Mouse (Mus musculus): Measurements from ENCODE around the gene Ppif. TPM values are rescaled to one million over a fixed set of nuclear protein-coding genes. Genes with fewer than 3 reads are reported as not detected.
A peak's percentile ranks its signal among the peaks of the same experiment; 100 is the strongest.

Ppif gene
- total RNA-seq, 2 experiments from 2014 or later: 35.7 to 39.2 TPM

DNA sequence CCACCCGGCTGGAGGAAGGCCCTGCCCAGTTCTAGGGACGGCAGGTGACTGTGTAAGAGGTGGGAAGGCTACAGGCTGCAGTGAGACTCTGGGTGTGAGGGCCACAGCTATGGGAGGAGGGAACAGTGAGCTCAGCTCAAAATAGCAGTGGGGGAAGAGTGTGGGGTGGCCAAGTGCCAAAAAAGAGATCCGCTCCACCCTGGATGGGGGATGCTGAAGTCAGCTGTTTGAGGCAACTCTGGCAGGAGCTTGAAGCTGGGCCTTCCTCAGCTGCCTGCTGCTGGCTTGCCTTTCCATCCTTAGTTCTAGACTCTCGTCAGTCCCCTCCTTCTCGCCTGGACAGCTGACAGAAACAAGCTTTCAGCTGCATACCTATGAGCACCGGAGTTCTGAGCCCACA is 42.6 kb downstream of the Ppif start:
- peak; percentile 75 for DNase-seq

GRCm38 (mm10) chr14:25738591-25739001 is 44.6 kb downstream of the Ppif start:
- peak; percentile 57 for DNase-seq

- DNase-seq: peak; percentile 44
Measured at GRCm38 (mm10) chr14:25739957-25740565, 46.1 kb downstream of the Ppif start.

DNA sequence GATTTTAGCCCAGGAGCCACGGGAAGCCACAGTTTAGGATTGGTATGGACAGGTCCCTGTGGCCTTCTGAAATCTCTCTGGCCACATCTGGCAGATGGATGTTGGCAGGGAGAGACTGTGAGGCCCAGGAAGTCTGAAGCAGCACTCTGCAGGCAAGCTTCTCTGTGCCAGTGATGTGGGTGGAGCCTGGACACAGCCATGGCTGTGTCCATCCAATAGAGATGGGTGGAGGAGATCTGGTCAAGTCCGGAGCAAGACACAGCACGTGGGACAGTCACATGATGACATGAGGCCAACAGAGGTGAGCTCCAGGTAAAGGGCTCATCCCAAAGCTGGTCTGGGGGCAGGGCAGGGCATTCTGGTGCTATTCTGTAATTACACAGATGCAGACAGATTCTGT is 47.3 kb downstream of the Ppif start:
- no peak for DNase-seq

DNA sequence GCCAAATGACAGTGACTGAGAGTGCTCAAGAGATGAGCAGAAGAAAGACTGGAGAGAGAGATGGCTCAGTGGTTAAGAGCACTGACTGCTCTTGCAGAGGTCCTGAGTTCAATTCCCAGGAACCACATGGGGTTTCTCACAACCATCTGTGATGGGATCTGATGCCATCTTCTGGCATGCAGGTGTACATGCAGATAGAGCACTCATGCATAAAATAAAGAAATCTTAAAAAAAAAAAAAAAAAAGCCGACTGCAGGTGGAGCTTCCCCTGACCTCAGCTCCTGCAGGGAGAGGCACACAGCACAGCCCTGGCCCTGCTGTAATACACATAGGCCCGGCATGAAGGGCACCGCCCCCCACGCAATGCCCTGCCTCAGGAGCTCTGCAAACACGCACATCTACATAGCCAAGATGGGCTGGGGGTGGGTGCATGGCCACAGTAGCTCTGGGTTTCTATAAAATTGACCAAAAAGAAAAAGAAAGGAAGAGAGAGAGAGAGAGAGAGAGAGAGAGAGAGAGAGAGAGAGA is 48.0 kb downstream of the Ppif start:
- no peak for DNase-seq

DNA sequence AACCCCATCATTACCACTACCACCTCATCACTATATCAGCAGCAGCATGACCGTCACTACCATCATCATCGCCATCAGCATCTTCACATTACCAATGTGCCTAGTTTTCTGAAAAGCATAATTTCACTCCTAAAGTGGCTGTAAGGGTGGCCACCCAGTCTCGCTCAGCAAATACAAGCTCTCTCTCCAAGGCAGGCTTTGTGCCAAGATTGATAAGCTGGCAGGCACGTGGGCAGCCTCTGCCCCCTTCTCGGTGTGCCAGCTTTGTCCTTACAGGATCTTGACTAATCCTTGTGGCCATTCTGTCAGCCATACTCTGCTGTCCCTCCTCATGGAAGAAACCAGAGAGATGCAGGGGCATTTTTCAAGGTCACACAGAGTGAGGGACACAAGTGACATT is 49.0 kb downstream of the Ppif start:
- DNase-seq: no peak

GRCm38 (mm10) chr14:25745365-25746184 is 51.6 kb downstream of the Ppif start:
- DNase-seq: peak; percentile 12

GRCm38 (mm10) chr14:25746371-25746770 is 52.4 kb downstream of the Ppif start:
- peak; percentile 10 for DNase-seq

- peak; percentile 42 for DNase-seq
Measured at GRCm38 (mm10) chr14:25746971-25747945, 53.3 kb downstream of the Ppif start.

DNA sequence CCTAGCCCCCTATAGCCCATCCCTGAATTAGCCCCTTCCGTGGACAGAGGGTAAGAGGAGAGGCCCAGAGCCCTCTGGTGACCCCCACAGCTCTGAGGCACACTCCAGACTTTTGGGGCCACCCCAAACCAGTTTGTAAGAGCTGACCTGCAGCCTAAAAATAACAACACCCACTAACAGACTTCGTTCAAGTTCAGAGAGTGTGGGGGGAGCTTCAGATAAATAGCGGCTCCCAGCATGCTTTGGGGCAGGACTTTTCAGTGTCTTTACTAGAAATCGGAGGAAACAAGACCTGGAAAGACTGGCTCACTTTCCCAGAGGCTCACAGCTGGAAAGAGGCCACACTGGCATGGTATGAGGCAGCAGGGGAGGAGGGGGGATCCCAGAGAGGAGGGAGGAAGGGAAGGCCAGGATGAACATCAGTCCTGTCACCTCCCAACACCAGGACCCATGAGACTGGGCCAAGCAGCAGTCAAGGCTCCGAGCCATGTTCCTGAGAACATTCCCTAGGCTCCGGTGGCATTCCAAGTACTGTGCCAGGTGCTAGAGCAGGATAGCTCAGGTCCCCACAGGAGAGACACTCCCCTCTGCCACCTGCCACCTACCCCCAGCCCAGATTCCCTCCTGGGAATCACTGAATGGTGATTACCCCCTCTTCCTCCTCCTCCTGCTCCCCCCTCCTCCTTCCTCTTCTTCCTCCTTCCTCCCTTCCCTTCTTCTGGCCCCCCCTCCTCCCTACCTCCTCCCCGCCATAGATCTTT is 54.2 kb downstream of the Ppif start:
- DNase-seq: peak; percentile 25

GRCm38 (mm10) chr14:25749143-25749909 is 55.4 kb downstream of the Ppif start:
- DNase-seq: peak; percentile 57

Other genes with a start within 250 kb of the Ppif start
- 10 to 100 TPM; 31.6 to 43.8 TPM for gene Zmiz1, start 235.0 kb upstream of the Ppif start, total RNA-seq (2021)
- 10 to 100 TPM; 65.9 to 66.6 TPM for gene Zcchc24, start 74.9 kb downstream of the Ppif start, total RNA-seq (2021)
- 10 to 100 TPM; 95.6 to 97.7 TPM for gene Anxa11, start 148.0 kb downstream of the Ppif start, total RNA-seq (2021)
- 1 to 10 TPM; 2.5 to 6.4 TPM for gene Plac9a, start 208.9 kb downstream of the Ppif start, total RNA-seq (2021)
- gene Tmem254a, start 233.5 kb downstream of the Ppif start, total RNA-seq (2021): 1 to 10 TPM; 2.5 to 3.1 TPM
- gene Cphx1, start 244.2 kb downstream of the Ppif start, total RNA-seq (2021): not detected